ENCODE assay signal across 15 mouse cellular contexts in the genomic region with DNA sequence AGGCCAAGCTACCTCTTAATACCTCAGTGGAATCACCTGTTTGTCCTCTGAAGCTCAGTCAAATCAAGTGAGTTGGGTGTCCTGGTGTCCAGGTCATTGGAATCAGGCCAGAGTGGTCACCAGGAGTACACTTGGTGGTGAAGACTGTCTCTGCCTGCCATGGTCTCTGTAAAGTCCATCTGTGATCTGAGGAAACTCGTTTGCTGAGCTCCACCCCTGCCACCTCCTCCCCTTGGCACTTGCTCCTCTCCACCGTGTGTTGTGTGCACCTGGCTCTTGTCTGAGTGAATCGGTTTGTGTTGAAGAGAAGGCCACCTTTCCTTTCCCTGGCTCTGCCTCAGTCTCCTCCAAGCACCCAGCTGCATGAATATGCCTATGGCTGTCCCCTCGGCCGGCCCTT.
"Had no signal": no experiment of that assay in that cellular context is flagged by ENCODE, and none has a peak within 500 bp of the region (broad histone marks: within the 10 kb centered on the region; RNA-seq: fewer than 3 reads in every experiment).

No protein-coding gene starts in this region.

- ATAC-seq: liver, postnatal 0 days had no signal

- H3K4me1 ChIP-seq: kidney, embryonic 15.5 days; limb, embryonic 12.5 days; lung, embryonic 15.5 days; neural tube, embryonic 15.5 days had no signal

- H3K27me3 ChIP-seq: kidney, embryonic 15.5 days; limb, embryonic 12.5 days; liver, embryonic 13.5 days; lung, embryonic 15.5 days; neural tube, embryonic 15.5 days had no signal

- DNase-seq: kidney, postnatal 14 days; liver; liver, embryonic 13.5 days; liver, postnatal 0 days; lung, postnatal 14 days; midbrain, embryonic 14.5 days; right cerebral cortex, adult 18-20 months; right cerebral cortex, postnatal 25 days; thymus, postnatal 36 days had no signal

- H3K4me3 ChIP-seq: kidney, embryonic 15.5 days; left cerebral cortex, adult 2 months; limb, embryonic 12.5 days; liver, embryonic 13.5 days; lung, embryonic 15.5 days; myocyte; neural tube, embryonic 15.5 days had no signal

- H3K27ac ChIP-seq: kidney, embryonic 15.5 days; left cerebral cortex, adult 2 months; limb, embryonic 12.5 days; liver, embryonic 13.5 days; lung, embryonic 15.5 days; neural tube, embryonic 15.5 days had no signal
